Mouse (Mus musculus): ENCODE measurements around the gene Prkce. TPM values are rescaled to one million over a fixed set of nuclear protein-coding genes. Genes with fewer than 3 reads are reported as not detected.
A peak's percentile ranks its signal among the peaks of the same experiment; 100 is the strongest.

Prkce gene
- total and polyA plus RNA-seq, 2 experiments from 2014 or later: 8.1 to 12.6 TPM

DNA sequence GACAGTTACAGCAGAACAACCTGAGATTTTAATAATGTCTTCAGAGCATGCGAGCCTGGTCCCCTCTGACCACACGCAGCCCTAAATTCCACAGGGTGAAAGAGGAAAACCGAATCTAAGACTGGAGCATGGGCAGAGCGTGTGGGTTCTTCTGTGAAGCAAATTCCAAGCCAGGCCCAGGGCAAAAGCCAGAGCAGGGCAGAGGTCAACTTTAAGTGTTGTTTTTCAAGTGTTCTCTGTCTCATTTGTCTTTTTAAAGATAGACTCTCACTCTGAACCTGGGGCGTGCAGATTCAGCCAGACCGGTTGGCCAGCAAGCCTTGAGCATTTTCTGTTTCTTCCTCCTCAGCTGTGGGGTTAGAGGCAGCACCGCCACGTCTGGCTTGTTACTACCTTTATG, 27.3 kb downstream of the Prkce start:
- Histone ChIP-seq H3K27ac (ENCODE audit: low read depth) (no peak overlapping the region), H3K9me3 (replicated peaks; ENCODE audit: control insufficient read depth, low read length) (no peaks in the 10 kb centered on the region), H3K27me3 (ENCODE audit: control insufficient read depth, insufficient read depth, low read length) (no peaks in the 10 kb centered on the region), H3K4me2 (ENCODE audit: low read depth, low read length) (no peak overlapping the region), H3K4me3 (ENCODE audit: low read depth, low read length) (no peak overlapping the region), H3K9ac (replicated peaks; ENCODE audit: low read depth, low read length) (no peak overlapping the region), H3K36me3 (replicated peaks; ENCODE audit: control insufficient read depth, insufficient read depth, low read length) (no peaks in the 10 kb centered on the region), H3K4me1 (ENCODE audit: control insufficient read depth, insufficient read depth) (peaks cover 11% of the 10 kb centered on the region; the same call in 1 of the 2 replicates)
- TF ChIP-seq CTCF (IDR thresholded peaks at IDR 0.05; ENCODE audit: low read depth) (no peak), EP300 (IDR thresholded peaks at IDR 0.05; ENCODE audit: low read depth) (no peak)
- ATAC-seq (ENCODE audit: insufficient read depth, low read depth) (no peak), DNase-seq (ENCODE audit: low spot score) (no peak)
- 80% methylated on average over 8 of the region's 8 CpGs for WGBS

DNA sequence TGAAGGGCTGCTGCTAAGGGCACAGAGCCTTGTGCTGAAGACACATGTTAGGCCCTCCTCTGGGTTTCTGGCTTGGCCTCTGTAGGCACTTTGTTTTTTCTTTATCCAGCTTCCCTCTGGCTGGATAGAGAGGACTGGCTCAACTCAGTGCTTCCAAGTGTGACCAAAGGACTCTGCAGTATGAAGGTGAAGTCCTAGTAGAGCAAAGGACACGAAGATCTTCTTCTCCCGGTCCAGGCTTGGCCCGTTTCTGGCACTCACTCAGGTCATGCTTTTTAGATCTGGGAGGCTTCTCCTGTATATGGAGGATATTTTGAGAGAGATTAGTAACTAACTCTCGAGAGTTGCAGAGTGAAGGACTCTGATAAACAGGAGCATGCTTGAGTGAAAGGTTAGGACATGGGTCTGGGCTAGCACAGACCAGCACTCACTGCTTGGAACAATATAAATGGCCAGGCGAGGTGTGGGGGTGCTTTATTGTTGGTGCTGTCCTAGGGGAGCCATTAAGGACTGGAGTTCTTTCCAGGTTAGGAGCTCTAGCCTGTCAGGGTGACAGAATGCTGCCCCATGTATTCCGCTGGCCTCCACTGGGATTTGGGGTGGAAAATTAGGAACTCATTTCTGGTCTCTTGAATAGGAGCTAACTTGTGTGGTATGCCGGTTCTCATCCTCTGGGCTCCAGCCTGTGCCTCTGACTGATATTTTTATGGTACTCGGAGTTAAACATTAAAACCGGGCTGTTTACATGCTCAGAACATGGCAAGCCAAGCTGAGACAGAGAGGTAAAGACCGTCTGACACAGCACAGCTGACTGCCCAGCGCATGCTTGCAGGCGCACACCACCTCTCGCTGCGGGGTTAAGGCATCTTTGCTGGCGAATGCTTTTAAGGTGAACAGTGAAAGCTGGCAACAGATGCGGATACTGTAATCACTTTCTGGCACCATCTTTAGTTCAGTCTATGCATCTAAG, 31.2 kb downstream of the Prkce start:
- Histone ChIP-seq H3K4me1 (ENCODE audit: control insufficient read depth, insufficient read depth) (peaks cover 22% of the 10 kb centered on the region), H3K9me3 (replicated peaks; ENCODE audit: control insufficient read depth, low read length) (no peaks in the 10 kb centered on the region), H3K9ac (replicated peaks; ENCODE audit: low read depth, low read length) (no peak overlapping the region), H3K4me3 (ENCODE audit: low read depth, low read length) (no peak overlapping the region), H3K27me3 (ENCODE audit: control insufficient read depth, insufficient read depth, low read length) (no peaks in the 10 kb centered on the region), H3K4me2 (ENCODE audit: low read depth, low read length) (no peak overlapping the region), H3K27ac (ENCODE audit: low read depth) (peak overlapping the region; percentile 22), H3K36me3 (replicated peaks; ENCODE audit: control insufficient read depth, insufficient read depth, low read length) (no peaks in the 10 kb centered on the region)
- TF ChIP-seq CTCF (IDR thresholded peaks at IDR 0.05; ENCODE audit: low read depth): no peak
- no peak for TF ChIP-seq EP300 (IDR thresholded peaks at IDR 0.05; ENCODE audit: low read depth)
- WGBS: 66% methylated on average over 16 of the region's 16 CpGs
- no peak for ATAC-seq (ENCODE audit: insufficient read depth, low read depth)
- peak; percentile 23 for DNase-seq (ENCODE audit: low spot score)

DNA sequence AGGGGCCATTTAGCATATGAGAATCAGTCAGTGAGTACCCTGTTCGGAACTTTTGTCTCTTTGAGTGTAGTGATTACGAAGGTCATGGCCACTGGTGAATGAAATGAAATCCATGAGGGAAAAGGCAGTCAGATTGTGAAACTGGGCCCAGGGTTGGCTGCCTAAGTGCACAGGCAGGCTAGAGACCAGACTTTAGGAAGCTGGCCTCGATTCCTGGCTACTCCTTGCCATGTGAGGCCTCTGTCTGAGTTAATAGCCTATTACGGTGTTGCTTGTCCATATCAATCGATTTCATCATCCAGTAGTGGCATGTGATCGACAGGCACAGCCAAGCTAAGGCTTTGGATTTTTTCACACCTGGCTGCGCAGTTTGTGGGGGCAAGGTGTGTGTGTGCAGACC, 34.4 kb downstream of the Prkce start:
- Histone ChIP-seq H3K27ac (ENCODE audit: low read depth) (no peak overlapping the region), H3K36me3 (replicated peaks; ENCODE audit: control insufficient read depth, insufficient read depth, low read length) (no peaks in the 10 kb centered on the region), H3K9me3 (replicated peaks; ENCODE audit: control insufficient read depth, low read length) (no peaks in the 10 kb centered on the region), H3K4me2 (ENCODE audit: low read depth, low read length) (no peak overlapping the region), H3K4me3 (ENCODE audit: low read depth, low read length) (no peak overlapping the region), H3K4me1 (ENCODE audit: control insufficient read depth, insufficient read depth) (peaks cover 31% of the 10 kb centered on the region), H3K27me3 (ENCODE audit: control insufficient read depth, insufficient read depth, low read length) (no peaks in the 10 kb centered on the region), H3K9ac (replicated peaks; ENCODE audit: low read depth, low read length) (no peak overlapping the region)
- ATAC-seq (ENCODE audit: insufficient read depth, low read depth) (no peak), DNase-seq (ENCODE audit: low spot score) (no peak)
- WGBS: 93% methylated on average over 7 of the region's 7 CpGs
- TF ChIP-seq CTCF (IDR thresholded peaks at IDR 0.05; ENCODE audit: low read depth): no peak
- no peak for TF ChIP-seq EP300 (IDR thresholded peaks at IDR 0.05; ENCODE audit: low read depth)

DNA sequence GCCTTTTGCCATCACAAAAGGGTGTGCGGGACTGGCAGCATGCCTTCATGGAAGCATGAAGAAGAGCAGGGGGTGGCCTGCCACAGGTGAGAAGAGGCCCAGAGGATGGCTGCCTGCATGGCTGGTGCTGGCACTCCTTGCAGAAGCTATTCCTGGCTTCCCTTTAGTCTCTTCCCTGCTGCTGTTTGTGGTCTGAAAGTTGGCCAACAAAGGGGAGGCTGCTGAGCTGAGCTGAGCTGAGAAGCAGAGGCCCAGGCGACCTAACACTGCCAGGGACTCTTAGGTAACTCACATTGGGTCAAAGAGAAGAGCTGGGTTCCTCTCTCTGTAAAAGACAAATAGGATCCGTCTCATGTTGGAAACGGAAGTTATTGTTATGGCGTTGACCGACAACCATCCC, 35.4 kb downstream of the Prkce start:
- TF ChIP-seq CTCF (IDR thresholded peaks at IDR 0.05; ENCODE audit: low read depth) (no peak), EP300 (IDR thresholded peaks at IDR 0.05; ENCODE audit: low read depth) (no peak)
- Histone ChIP-seq H3K9me3 (replicated peaks; ENCODE audit: control insufficient read depth, low read length) (no peaks in the 10 kb centered on the region), H3K4me2 (ENCODE audit: low read depth, low read length) (no peak overlapping the region), H3K27me3 (ENCODE audit: control insufficient read depth, insufficient read depth, low read length) (no peaks in the 10 kb centered on the region), H3K27ac (ENCODE audit: low read depth) (0 out of 2 replicates have a peak overlapping the region, but pooled peaks have one; percentile 25), H3K4me1 (ENCODE audit: control insufficient read depth, insufficient read depth) (peaks cover 33% of the 10 kb centered on the region), H3K4me3 (ENCODE audit: low read depth, low read length) (no peak overlapping the region), H3K36me3 (replicated peaks; ENCODE audit: control insufficient read depth, insufficient read depth, low read length) (no peaks in the 10 kb centered on the region), H3K9ac (replicated peaks; ENCODE audit: low read depth, low read length) (no peak overlapping the region)
- ATAC-seq (ENCODE audit: insufficient read depth, low read depth) (no peak), DNase-seq (ENCODE audit: low spot score) (no peak)
- WGBS: 68% methylated on average over 6 of the region's 6 CpGs

DNA sequence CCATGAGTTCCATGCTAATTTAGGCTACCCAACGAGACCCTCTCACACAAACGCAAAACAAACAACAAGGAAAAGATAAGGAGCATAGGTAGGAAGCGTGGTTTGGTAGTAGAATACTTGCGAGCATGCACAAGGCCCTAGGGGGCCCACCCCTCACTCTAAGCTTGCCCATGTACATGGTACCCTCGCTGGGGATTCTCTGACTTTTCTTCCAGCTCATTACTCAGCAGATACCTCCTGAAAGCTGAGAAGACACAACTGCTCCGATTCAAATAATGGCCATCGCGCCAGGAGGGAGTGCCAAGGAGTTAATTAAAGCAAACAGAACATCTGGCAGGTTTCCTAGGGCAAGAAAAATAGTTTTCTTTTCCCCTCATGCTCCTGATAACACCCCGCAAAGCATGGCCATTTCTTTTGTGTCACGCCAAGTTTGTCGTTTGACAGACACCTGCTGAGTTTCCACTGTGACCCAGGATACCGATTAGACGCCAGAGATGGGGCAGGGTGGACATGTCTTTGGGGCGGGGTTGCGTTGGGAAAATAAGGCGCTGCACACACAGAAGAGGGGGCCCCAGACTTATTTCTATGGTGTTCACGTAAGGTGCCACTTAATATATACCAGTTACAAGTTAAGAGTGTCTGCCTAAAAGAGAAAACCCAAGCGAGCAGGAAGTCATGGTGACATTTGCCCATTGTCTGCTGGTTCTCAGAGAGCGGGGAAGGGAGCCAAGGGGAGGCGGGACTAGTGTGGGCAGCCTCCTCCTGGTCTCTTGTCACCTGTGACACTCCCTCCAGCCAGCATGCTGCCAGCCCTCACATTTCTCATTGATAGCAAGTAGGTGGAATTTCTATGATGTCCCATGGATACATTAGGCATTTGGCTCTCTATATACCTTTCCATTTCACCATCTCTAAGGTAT, 36.2 kb downstream of the Prkce start:
- WGBS: 36% methylated on average over 20 of the region's 20 CpGs
- Histone ChIP-seq H3K27ac (ENCODE audit: low read depth) (peak overlapping the region; percentile 31; the same call in 1 of the 2 replicates), H3K27me3 (ENCODE audit: control insufficient read depth, insufficient read depth, low read length) (no peaks in the 10 kb centered on the region), H3K4me3 (ENCODE audit: low read depth, low read length) (no peak overlapping the region), H3K9me3 (replicated peaks; ENCODE audit: control insufficient read depth, low read length) (no peaks in the 10 kb centered on the region), H3K36me3 (replicated peaks; ENCODE audit: control insufficient read depth, insufficient read depth, low read length) (no peaks in the 10 kb centered on the region), H3K9ac (replicated peaks; ENCODE audit: low read depth, low read length) (no peak overlapping the region), H3K4me1 (ENCODE audit: control insufficient read depth, insufficient read depth) (peaks cover 31% of the 10 kb centered on the region), H3K4me2 (ENCODE audit: low read depth, low read length) (peak overlapping the region; percentile 23)
- no peak for TF ChIP-seq EP300 (IDR thresholded peaks at IDR 0.05; ENCODE audit: low read depth)
- no peak for TF ChIP-seq CTCF (IDR thresholded peaks at IDR 0.05; ENCODE audit: low read depth)
- DNase-seq (ENCODE audit: low spot score): peak; percentile 17
- peak; percentile 54 for ATAC-seq (ENCODE audit: insufficient read depth, low read depth)
